Mouse (Mus musculus): ENCODE measurements around the gene Tspan14.

DNA sequence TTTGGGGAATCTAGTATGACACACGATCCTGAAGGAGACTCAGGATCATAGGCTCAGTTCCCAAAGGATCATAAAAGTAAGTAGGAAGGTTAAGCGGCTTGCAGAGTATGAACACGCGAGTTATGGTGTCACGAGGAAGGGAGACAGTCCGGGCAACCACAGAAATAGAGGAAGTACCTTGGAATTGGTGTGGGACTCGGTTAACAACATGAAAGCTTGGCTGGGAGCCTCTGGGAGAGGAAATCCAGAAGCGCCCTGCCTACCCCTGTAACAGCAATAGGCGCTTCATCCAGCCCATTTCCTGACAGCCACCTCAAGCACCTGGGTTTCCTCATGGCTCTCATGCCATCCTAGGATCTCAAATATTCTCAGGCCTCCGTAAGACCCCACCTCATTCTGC, 39.7 kb upstream of the Tspan14 start:
- TF ChIP-seq CTCF (IDR thresholded peaks at IDR 0.05; ENCODE audit: low read depth) (no peak), EP300 (IDR thresholded peaks at IDR 0.05; ENCODE audit: low read depth) (no peak)
